Mouse (Mus musculus): ENCODE measurements around the gene Uevld.
A peak's percentile ranks its signal among the peaks of the same experiment; 100 is the strongest.
"Not testable (repeated sequence)": the region's sequence is repeated elsewhere in the genome, so short reads cannot be mapped to it uniquely, and the experiment has no call there.

Gene Uevld

DNA sequence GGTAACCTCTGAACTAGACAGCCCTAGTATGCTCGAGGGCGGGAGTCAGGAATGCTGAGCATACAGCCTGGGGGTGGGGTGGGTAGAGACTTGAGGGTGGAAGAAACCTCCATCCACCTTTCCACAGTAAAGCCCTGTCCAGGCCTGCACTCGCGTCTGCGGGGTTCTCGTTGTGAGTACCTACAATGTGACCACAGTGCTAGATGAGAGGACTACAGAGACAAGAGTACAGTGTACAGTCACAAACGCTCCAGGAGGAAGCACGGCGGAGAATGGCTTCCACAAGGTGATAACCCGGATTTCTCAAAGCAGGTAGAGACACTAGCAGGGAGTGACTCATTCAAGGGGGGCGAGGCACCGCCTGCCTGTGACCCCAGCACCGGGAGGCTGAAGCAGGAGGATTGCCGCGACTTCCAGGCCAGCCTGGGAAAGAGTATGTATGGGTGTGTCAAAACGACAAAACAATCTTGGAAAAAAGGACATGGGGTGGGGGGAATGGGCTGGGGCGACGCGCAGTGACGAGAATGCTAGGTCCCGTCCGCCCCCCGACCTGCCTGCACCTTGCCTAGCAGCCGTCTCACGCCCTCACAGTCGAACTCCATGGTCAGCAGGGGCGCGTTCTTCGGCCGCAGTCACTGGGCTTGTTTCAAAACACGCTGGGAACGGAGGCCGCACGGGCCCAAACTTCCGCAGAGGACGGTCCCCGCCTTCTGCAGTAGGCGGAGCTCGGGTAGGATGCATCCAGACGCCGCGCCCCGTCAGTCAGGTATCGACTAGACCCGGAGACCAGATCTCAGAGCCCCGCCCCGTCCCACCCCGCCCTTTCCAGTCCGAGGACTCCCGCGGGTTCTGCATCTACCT, at the start of gene Uevld:
TSS of gene Uevld (minus strand) at position 697 of the 861 bp plus-strand sequence.
- peak; percentile 97 for DNase-seq

DNA sequence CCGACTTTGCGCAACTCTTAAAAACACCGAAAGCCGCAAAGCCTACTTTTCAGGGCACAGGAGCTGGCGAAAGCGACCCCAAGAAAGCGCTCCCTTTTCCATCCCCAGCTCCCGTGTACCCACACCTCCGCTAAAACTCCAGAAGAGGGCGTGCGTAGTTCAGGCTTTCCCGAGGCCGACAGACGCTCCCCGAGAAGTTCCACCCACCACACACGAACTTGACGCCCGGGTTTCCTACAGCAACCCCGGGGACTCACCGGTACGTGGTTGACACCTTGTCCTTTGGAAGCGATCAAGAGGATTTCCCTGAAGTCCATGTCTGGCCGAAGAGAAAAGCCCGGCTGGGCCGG, 49.5 kb upstream of the Uevld start:
- DNase-seq, result no peak

DNA sequence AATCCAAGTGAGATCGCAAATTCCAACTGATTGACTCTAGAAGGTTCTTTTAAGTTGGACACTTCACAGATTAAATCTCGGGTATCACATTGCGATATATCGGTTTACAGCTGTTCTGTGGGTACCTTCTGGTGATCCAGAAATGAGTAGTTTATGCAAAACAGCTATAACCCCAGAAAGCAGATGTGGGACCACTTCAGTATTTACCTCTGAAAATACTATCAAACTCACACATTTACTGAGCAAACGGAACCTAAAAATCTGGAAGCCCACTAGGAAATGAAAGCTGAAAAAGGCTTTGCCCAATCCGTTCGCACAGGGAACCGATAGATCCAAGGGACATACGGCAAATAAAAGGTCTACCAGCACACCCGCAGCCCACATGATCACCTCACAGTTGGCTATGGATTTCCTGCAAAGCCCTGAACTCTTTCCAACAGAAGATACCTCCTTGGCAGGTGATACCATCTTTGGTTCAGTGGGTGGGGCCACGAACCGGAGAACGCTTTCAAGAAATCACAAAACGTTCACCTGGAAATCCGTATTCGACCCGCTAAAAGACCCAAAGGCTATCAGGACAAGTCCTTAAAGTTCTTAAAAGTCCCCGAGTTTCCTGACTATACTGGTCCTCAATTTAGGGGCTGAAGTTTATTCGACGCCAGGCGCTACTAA, 48.9 kb upstream of the Uevld start:
- peak in 1 of 2 experiments; percentile 40 for DNase-seq

DNA sequence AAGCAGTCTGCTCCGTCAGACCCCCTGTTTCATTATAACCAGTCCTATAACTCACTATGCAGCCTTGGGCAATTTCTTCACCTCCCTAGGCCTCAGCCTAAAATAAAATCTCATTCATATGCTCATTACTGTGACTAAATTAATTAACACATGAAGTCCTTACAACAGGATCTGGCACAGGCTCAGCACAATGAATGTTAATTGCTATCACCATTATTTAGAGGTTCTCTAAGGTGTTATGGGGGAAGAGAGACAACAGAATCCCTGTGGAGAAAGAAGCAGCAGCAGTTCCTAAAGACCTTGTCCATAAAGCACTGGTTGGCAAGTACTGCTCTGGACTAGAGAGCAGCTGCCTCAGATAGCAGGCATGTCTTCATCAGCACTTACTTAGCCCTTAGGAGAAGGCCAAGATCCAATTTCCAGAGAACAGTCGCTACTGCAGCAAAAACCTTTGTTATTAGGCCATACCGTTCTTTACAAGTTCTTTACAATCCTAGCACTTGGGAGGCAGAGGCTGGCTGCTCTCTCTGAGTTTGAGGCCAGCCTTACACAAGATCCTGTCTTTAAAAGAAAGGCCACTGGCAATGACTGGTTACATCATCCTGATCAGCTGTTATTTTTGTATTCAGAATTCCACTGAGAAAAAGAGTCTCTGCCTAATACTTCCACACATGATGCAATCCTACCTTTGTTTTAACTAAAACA, 45.2 kb upstream of the Uevld start:
- no peak for DNase-seq

DNA sequence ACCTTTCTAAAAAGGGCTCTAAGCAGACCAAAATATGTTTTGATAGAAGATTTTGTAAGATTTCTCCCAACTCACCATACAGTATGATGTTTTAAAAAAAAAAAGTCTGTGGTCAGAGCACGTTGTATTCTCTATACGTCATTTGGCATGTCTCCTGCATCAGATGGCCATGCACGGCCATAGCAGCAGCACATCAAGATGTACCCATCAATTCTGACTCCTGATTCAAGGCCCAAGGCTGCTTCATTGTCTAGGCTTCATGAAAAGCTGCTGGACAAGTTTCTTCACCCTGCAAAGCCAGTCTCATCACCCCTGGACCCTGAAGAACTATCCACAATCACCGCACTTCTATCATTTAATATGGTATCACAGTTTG, 43.6 kb upstream of the Uevld start:
- DNase-seq, result no peak

DNA sequence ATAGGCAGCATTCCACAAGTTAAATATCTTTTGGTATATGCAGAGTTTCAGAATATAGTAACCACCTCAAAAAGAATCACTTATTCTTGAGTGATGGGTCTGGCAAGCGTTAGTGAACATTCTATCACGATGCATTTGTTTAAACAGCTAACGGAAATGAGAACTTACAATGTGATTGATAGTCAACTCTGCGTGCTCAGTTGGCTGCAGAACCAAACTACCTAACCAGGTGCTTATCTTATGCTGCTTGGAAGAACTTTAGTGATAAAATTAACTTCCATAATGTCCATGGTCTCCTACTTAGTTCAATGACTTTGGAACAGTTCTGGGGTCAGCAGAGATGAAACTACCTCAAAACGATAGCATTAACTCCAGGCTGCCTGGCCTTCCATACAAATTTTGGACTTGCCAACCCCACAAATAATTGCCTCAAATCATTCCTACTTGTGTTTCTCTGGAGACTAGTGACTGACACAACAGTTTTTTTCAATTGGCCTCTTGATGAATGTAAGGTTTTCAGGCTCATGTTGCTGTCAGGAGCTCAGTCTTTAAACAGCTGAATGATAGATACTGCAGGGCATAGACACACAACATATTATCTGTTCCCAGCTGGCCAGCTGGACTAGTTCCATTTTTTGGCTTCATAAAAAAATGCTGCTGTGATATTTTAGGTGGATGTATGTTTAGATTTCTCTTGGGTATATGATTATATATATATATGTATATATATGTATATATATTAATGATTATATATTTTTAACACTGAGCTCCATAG, 43.0 kb upstream of the Uevld start:
- DNase-seq, result no peak

DNA sequence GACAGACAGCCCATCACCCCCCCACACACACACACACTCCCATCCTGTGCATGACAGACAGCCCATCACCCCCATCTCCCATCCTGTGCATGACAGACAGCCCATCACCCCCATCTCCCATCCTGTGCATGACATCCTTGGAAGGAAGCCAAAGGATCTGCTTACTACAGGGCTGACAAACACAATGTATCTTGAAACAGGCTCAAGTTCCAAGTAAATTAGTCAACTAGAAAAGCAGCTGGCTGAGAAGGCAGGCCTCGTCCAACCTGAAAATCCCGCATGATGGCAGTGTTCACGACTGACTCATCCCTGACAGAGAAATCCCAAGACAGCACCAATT, 42.3 kb upstream of the Uevld start:
- DNase-seq, result peak; percentile 55 to 64

DNA sequence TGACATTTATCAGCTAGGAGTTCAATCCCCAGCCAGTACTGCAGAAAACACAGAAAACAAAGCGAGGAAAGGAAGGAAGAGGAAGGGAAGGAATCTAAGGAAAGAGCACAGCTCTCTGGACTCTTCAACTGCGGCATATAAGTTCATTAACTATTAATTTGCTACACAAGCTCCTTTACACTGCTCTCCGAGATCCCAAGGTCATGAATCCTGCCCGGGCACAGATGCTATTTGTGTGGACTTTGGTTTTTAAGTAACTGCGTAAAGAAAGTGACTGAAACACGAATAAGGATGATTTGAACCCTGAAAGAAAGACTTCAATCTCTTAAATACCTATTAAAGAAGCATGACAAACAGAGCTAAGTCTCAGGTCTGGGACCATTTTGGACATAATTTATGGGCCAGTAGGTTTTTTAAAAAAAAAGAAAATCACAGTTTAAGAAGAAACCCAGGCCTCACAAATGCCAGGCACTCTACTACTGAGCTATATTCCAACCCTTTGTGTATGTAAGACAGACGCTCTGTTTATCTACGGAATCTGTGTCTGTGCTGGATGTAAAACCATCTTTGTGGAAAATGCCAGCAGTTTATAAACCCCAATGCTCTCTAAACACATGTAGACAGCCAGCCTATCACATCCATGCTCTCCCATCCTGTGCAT, 41.8 kb upstream of the Uevld start:
- no peak for DNase-seq

DNA sequence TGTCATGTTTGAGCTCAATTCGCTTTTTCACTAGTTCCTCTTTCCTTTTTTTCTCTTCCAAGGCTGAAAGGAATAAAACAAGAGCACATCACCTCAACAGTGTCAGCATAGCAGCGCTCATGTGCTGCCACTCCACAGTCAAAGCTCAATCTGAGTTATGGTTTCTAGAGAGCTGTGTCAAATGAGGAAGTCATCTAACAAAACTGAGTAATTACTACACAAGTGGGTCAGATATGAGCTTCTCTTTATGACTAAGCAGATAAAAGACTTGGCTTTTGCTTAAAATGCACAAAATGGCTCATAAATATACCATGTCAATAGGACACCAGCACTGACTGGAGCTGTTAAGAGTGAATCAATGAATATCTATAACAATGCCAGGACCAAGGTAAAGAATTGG, 40.6 kb upstream of the Uevld start:
- DNase-seq, result no peak

DNA sequence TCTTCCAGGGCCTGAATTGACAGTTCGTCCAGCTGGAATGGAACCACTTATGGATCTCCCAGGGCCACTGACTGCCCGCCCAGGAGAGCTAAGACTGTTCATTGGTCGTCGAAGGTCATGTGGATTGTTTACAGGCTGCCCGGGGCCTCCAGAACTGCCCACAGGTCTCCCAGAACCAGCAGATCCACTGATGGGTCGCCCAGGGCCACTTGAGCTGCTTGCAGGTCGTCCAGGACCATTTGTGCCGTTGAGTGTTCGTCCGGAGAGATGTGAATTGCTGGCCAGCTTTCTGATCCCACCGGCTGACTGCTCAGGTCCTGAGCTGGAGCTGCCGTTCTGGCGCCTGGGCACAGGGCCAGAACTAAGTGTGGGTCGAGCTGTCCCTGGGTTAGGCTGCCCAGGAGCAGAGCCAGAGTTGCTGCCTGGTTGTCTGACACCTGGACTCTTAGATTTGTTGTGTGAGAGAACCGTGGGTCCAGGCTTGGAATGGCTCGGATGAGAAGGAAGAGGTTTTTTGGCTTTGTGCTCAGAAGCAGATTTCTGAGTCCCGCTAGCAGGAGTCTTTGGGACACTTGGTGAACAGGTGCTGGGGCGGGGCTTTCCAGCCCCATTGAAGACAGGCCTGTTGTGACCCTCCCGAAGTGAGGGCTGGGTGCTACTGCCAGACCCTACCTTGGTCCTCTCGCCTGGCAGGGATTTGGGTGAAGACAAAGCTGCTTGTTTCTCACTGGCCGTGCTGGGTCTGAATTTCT, 39.5 kb upstream of the Uevld start:
- peak; percentile 90 to 91 for DNase-seq

DNA sequence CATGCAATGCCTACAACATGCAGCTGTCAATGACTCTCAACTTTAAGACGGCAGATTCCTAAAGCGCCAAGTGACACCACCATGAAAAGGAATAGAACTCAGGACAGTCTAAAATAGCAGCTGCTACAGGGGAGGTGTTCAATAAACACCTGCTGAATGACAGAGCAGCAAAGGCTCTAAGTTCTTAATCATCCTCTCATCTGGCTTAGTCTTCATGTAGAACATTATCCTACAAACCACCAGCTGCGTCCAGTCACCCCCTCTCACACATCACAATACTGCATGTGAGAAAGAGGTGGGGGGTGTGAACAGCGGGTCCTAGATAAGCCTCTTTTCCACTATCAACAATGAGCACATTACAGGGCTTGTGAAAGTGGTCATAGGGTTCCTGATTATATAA, 38.7 kb upstream of the Uevld start:
- no peak for DNase-seq

DNA sequence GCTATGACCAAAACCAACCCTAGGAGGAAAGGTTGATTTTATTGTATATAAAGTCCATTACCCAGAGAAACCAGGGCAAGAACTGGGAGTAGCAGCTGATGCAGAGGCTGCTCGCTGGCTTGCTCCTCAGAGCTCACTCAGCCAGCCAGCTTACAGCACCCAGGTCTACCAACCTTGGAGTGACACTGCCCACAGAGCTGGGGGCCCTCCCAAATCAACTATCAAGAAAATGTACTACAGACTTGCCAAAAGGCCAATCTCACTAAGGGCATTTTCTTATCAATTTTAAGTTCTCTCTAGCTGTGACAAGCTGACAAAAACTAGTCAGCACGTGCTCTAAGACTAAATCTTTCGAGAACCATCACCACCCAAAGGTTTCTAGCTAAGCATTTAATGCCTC, 37.2 kb upstream of the Uevld start:
- DNase-seq, result no peak

DNA sequence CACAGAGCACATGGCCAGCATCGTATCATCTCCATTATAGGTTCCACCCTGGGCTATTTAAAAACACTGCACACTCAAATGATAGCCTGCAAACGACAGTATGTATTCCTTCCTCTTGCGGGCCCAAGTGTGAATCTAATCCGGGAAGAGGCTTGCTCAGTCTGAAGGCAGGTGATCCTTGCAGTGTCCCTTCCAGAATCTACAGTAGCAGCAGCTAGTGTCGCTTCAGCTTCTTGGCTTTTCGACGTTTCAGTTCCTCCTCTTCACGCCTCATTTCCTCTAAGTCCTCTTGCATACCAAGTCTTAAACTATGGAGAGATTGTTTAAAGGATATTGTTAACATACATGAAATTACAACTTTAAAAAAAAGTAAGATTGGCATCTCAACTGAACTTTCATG, 34.8 kb upstream of the Uevld start:
- no peak for DNase-seq

DNA sequence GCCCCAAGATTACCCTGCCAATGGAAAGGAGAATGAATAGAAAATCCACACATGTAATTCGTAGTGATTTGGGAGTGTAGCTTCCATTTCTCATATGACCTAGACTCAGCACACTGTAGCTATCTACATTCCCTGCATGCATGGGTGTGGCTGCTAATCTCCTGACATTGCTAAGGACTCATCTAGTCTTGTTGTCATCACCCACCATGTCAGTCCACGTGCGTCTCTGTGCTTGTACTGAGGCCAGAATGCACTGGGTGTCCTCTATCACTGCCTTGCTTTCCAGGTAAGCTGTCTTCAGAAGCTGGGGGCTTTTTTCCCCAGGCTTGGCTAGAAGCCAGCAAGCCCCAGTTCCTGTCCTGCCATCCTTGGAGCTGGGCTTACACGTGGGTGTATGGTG, 31.1 kb upstream of the Uevld start:
- DNase-seq, result not testable (repeated sequence)

DNA sequence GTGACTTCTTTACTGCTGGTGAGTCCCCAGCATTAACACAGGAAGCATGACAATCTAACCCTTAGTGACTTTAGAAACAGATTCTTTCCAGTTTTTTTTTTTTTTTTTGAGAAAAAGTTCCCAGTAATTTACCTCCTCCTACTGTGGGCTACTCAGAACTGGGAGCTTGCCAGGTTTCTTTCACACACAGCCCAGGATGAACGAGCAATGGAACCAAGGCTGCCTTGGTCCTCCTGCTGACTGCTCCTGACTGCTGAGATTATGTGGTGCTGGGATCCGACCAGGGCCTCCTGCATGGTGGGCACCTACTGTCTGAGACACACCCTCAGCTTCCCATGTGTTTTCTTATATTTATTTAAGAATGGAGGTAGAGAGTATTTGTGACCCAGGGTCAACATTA, 28.7 kb upstream of the Uevld start:
- DNase-seq, result peak; percentile 42 to 50

DNA sequence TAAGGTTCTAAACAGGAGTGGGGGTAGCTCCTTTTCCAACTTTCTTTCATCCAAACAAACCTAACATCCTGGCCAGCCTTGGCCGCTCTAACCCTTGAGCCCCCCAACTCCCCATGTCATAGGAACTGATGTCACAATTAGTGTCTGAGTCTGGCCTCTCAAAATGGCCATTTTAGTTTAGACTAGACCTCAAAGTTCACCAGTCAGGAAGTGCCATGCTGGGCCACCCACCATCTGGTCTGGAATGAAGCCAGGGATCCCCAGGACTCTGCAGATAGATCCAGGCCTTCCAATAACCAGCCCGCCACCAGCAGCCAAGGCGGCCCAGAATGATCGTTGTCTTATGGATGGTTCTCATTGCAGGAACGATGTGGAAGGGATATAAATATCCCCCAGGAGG, 28.3 kb upstream of the Uevld start:
- peak; percentile 80 to 87 for DNase-seq

DNA sequence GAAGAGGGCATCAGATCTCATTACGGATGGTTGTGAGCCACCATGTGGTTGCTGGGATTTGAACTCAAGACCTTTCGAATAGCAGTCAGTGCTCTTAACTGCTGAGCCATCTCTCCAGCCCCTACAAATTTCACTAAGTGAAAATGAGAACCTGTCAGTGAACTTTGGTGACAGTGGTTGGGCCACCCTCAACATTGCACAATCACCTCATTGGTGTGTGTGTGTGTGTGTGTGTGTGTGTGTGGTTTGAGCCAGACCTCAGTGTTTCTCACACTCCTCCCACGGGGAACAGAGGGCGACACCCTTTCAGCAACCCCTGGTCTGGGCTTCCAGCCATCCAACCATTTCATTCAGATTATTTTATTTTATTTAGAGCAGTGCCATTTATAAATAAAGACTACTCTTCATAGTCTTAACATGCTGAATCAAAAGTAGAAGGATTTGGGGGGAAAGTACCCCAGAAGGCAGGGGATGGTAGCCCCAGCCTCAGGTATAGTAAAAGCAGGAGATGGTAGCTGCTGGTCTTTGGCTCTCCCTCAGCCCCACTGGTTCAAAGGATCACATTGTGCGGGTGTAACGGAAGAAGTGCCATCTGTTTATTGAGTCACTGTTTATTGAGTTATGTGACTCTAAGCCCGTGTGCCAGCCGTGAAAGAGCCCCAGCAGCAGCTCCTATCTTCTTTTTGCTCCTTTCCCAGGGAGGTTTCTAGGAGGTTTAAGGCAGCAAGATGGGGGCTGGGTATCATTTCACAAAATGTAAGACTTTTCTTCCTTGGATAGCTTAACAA, 27.6 kb upstream of the Uevld start:
- DNase-seq, result peak; percentile 49 to 55

DNA sequence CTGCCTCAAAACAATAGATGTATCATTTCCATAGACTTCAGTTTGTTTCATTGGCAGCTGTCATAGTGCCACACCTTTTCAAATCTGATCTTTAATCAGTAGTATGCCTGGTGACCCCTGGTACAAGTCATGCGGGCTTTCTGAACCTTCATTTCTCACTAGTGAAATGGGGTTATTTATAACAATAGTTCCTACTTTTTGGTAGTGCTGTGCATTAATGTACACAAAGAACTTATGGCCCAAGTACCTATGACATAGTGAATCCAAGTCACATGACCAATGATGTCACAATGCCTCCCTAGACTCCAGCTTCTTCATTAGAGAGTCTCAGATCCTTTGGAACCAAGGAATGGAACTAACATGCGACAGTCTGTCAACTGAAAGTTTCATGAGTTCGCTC, 25.0 kb upstream of the Uevld start, which contains the start of gene Gm9999:
TSS of gene Gm9999 (plus strand) at position 301 of the 400 bp plus-strand sequence.
- no peak for DNase-seq

DNA sequence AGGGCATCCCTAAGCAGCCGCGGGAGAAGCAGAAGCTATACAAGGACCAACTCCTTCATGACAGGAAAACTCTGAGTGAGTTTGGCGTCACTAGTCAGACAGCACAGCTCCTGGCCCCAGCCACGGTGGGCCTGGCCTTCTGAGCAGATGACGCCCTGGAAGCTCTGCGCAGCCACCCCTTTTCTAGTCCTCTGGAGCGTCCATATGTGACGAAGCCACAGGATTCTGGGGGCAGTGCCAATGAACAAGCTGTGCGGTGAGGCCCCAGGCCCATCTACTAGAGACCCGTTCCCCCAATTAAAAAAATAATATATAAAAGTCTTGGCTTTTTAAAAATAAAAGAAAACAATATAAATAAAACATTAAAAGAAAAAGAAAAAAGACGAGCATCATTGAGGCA, 17.1 kb upstream of the Uevld start:
- peak; percentile 57 to 71 for DNase-seq

DNA sequence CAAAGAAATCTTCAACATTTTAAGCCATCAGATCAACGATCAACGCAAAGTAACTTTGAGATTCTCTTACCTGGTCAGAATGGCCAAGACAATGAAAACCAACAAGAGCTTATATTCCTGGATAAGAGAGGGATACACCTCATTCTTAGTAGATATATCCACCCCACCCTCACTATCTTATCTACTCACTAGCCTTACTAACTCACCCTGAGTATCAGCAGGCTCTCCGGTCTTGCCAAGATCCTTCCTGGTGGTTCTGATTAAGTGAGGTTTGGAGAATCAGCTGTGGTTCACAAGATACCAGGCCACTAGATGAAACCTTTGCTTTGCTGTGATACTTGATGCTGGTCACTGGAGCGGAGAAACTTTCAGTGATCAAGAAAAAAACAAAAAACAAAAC, 16.3 kb upstream of the Uevld start:
- no peak for DNase-seq

DNA sequence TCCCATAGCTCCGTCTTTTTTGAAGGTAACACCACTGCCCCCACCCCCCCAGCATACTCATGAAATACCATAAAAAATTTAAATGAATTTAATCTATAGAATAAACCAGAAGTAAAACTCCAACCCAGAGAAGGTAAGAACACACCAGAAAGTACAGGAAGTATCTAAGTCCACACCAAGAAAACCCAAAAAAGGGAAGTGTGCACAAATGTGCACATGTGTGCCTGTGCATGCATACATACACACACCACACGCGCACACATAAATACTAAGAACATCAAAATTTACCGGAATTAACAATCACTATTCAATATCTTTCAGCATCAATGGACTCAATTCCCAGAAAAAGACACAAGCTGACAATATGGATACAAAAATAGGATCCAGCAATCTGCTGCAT, 11.6 kb upstream of the Uevld start:
- DNase-seq, result no peak
